Mouse (Mus musculus): ENCODE measurements at regions not wholly inside any gene's neighbourhood (a gene's known extent, or its start where the extent isn't known, plus 50 kb on each side); places are given as distances from the start of the nearest gene placed in this dataset.

DNA sequence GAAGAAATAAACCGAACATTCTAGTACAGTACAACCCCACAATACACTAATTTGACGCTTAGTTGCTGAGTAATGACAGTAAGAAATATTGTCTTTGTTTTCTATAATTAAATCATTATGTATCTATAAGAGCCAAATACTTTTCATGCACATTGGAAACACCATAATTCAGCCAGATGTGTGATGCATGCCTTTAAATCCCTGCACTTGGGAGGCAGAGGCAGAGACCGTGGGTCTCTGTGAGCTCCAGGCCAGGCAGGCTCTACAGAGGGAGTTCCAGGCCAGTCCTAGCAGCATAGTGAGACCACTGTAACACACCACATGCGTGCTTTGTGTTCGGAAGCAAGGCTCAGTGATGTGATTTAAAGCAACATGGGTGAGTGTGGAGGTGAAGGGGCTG lies 208.2 kb downstream of the Uaca start:
- H3K27me3 ChIP-seq (ENCODE audit: insufficient read depth, low read length), result peaks cover 3% of the 10 kb centered on the region; the same call in 1 of the 2 replicates
- H3K4me3 ChIP-seq (ENCODE audit: low read depth, low read length), result no peak overlapping the region

DNA sequence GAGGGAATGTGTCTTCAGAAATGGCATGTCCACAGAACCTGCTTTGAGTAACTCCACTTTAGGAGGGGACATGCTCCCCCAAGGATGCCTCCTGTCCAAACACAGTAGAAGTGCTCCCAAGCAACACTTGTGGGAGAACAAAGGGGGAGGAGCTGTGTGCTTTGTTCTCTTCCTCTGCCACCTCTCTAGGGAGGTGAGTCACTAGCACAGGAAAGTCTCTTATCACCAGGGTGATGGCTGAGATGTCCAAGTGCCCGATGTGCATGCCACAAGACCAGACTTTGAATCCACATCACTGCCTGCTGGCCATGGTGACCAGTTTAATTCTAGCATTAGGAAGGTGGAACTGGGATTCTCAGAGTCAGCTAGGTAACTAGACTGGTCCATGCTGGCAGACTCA lies 214.1 kb downstream of the Uaca start:
- Histone ChIP-seq H3K36me3 (replicated peaks) (no peaks in the 10 kb centered on the region), H3K4me3 (ENCODE audit: low read depth, low read length) (no peak overlapping the region), H3K27me3 (ENCODE audit: insufficient read depth, low read length) (no peaks in the 10 kb centered on the region), H3K4me1 (ENCODE audit: insufficient read depth, low read depth, low read length) (no peaks in the 10 kb centered on the region), H3K9me3 (replicated peaks) (no peaks in the 10 kb centered on the region)
- TF ChIP-seq GATA2 (IDR thresholded peaks at IDR 0.05; ENCODE audit: borderline replicate concordance, low read depth, low read length), result no peak
- TF ChIP-seq GATA1 (IDR thresholded peaks at IDR 0.05; ENCODE audit: borderline replicate concordance, low read length), result no peak
- no peak for TF ChIP-seq TAL1 (conservative IDR thresholded peaks at IDR 0.05; ENCODE audit: low read depth, low read length)
- TF ChIP-seq CTCF (IDR thresholded peaks at IDR 0.05; ENCODE audit: low read depth, low read length), result no peak
- TF ChIP-seq POLR2AphosphoS5 (IDR thresholded peaks at IDR 0.05; ENCODE audit: insufficient replicate concordance, low read depth, low read length), result no peak
- DNase-seq (ENCODE audit: low spot score) (no peak), ATAC-seq (ENCODE audit: extremely low read depth, insufficient number of reproducible peaks, low FRiP score, poor library complexity, severe bottlenecking) (no peak)

More for the DNA sequence above, 208.2 kb downstream of the Uaca start:
- Histone ChIP-seq H3K4me1 (ENCODE audit: insufficient read depth, low read depth, low read length) (no peaks in the 10 kb centered on the region), H3K9me3 (replicated peaks) (no peaks in the 10 kb centered on the region), H3K36me3 (replicated peaks) (no peaks in the 10 kb centered on the region)
- DNase-seq (ENCODE audit: low spot score), result no peak
- TF ChIP-seq TAL1 (conservative IDR thresholded peaks at IDR 0.05; ENCODE audit: low read depth, low read length), result no peak
- TF ChIP-seq CTCF (IDR thresholded peaks at IDR 0.05; ENCODE audit: low read depth, low read length), result no peak
- TF ChIP-seq GATA1 (IDR thresholded peaks at IDR 0.05; ENCODE audit: borderline replicate concordance, low read length), result no peak
- TF ChIP-seq GATA2 (IDR thresholded peaks at IDR 0.05; ENCODE audit: borderline replicate concordance, low read depth, low read length), result no peak
- no peak for TF ChIP-seq POLR2AphosphoS5 (IDR thresholded peaks at IDR 0.05; ENCODE audit: insufficient replicate concordance, low read depth, low read length)
- no peak for ATAC-seq (ENCODE audit: extremely low read depth, insufficient number of reproducible peaks, low FRiP score, poor library complexity, severe bottlenecking)

DNA sequence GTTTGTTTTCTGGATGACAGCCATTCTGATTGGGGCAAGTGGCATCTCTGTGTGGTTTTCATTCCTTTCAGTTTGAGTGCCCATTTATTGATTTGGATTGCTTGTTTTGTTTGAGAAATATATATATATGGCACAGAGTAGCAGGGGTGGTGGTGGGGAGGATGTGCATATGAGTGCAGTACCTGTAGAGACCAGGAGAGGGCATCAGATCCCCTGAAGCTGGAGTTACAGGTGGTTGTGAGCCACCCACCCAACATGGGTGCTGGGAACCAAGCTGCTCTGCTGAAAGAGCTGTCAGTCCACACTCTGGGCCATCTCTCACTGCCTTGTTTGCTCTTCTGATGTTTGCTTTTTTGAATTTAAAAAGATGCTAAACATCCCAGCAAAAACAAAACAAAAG lies 216.7 kb downstream of the Uaca start:
- Histone ChIP-seq H3K9me3 (replicated peaks) (no peaks in the 10 kb centered on the region), H3K27me3 (ENCODE audit: insufficient read depth, low read length) (no peaks in the 10 kb centered on the region), H3K4me1 (ENCODE audit: insufficient read depth, low read depth, low read length) (no peaks in the 10 kb centered on the region), H3K36me3 (replicated peaks) (no peaks in the 10 kb centered on the region), H3K4me3 (ENCODE audit: low read depth, low read length) (no peak overlapping the region)
- no peak for DNase-seq (ENCODE audit: low spot score)
- TF ChIP-seq CTCF (IDR thresholded peaks at IDR 0.05; ENCODE audit: low read depth, low read length) (peak; percentile 28; the same call in 1 of the 2 replicates), TAL1 (conservative IDR thresholded peaks at IDR 0.05; ENCODE audit: low read depth, low read length) (no peak)
- no peak for ATAC-seq (ENCODE audit: extremely low read depth, insufficient number of reproducible peaks, low FRiP score, poor library complexity, severe bottlenecking)

DNA sequence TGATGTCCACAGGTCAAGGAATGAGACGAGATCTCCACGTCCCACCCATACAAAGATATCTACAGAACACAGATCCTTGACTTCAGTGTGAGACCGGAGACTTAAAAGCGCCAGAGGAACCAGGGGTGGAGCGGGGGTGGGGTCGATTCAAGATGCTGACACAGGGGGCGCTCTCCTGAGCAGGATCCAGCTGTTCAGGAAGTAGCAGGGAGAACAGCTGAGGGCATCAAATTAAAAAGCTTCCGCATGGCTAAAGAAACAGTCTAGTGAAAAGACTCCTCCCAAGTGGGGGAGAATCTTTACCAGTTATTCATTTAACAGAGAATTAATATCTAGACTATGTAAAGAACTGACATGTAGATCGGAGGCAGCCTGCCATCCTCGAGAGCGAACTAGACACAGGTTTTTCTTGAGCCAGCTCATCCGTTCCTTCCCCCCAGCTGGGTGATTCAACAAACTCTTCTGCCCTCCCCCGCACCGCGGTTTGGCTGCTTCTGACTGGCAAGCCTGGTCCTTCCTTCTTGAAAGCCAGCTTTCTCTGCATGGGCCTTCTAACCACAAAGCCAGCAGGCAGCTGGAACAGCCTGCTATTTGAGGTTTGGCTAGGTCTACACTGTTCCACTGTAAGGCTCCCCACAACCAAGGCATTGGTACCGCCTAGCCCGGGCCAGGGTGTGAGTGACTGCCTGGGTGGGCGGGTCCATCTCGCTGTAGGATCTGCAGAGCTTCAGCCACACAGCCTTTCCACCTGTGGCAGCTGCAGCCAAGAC lies 218.6 kb downstream of the Uaca start:
- ATAC-seq (ENCODE audit: extremely low read depth, insufficient number of reproducible peaks, low FRiP score, poor library complexity, severe bottlenecking), result no peak
- Histone ChIP-seq H3K36me3 (replicated peaks) (no peaks in the 10 kb centered on the region), H3K27me3 (ENCODE audit: insufficient read depth, low read length) (no peaks in the 10 kb centered on the region; the same call in 1 of the 2 replicates), H3K9me3 (replicated peaks) (no peaks in the 10 kb centered on the region), H3K4me1 (ENCODE audit: insufficient read depth, low read depth, low read length) (no peaks in the 10 kb centered on the region), H3K4me3 (ENCODE audit: low read depth, low read length) (no peak overlapping the region)
- TF ChIP-seq GATA2 (IDR thresholded peaks at IDR 0.05; ENCODE audit: borderline replicate concordance, low read depth, low read length), result no peak
- TF ChIP-seq POLR2AphosphoS5 (IDR thresholded peaks at IDR 0.05; ENCODE audit: insufficient replicate concordance, low read depth, low read length), result no peak
- TF ChIP-seq CTCF (IDR thresholded peaks at IDR 0.05; ENCODE audit: low read depth, low read length), result no peak
- no peak for TF ChIP-seq GATA1 (IDR thresholded peaks at IDR 0.05; ENCODE audit: borderline replicate concordance, low read length)
- no peak for TF ChIP-seq TAL1 (conservative IDR thresholded peaks at IDR 0.05; ENCODE audit: low read depth, low read length)
- no peak for DNase-seq (ENCODE audit: low spot score)

DNA sequence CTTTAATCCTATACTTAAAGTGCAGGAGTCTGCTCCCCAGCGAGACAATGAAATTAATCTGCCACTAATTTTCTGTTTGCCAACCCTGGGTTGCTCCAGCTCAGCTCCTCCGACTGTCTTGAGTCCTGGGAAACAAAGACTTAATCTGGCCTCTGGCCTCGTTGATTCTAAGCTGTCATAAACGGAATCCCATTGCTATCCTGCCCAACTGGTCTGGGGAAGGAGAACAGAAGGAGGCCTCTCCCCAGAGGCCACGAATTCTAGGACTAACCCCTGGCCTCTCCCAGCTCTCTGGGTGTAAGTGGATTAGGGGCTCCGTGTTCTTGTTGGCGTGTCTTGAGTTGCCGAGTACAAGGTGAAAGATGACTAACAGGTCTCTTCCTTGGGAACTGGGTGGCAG lies 219.8 kb downstream of the Uaca start:
- ATAC-seq (ENCODE audit: extremely low read depth, insufficient number of reproducible peaks, low FRiP score, poor library complexity, severe bottlenecking) (no peak), DNase-seq (ENCODE audit: low spot score) (no peak)
- TF ChIP-seq GATA1 (IDR thresholded peaks at IDR 0.05; ENCODE audit: borderline replicate concordance, low read length), result no peak
- no peak for TF ChIP-seq CTCF (IDR thresholded peaks at IDR 0.05; ENCODE audit: low read depth, low read length)
- TF ChIP-seq POLR2AphosphoS5 (IDR thresholded peaks at IDR 0.05; ENCODE audit: insufficient replicate concordance, low read depth, low read length), result no peak
- no peak for TF ChIP-seq TAL1 (conservative IDR thresholded peaks at IDR 0.05; ENCODE audit: low read depth, low read length)
- TF ChIP-seq GATA2 (IDR thresholded peaks at IDR 0.05; ENCODE audit: borderline replicate concordance, low read depth, low read length), result no peak
- no peaks in the 10 kb centered on the region for H3K4me1 ChIP-seq (ENCODE audit: insufficient read depth, low read depth, low read length)
- H3K9me3 ChIP-seq (replicated peaks), result no peaks in the 10 kb centered on the region
- H3K4me3 ChIP-seq (ENCODE audit: low read depth, low read length), result no peak overlapping the region
- H3K36me3 ChIP-seq (replicated peaks), result no peaks in the 10 kb centered on the region
- H3K27me3 ChIP-seq (ENCODE audit: insufficient read depth, low read length), result peaks cover 3% of the 10 kb centered on the region; the same call in 1 of the 2 replicates

DNA sequence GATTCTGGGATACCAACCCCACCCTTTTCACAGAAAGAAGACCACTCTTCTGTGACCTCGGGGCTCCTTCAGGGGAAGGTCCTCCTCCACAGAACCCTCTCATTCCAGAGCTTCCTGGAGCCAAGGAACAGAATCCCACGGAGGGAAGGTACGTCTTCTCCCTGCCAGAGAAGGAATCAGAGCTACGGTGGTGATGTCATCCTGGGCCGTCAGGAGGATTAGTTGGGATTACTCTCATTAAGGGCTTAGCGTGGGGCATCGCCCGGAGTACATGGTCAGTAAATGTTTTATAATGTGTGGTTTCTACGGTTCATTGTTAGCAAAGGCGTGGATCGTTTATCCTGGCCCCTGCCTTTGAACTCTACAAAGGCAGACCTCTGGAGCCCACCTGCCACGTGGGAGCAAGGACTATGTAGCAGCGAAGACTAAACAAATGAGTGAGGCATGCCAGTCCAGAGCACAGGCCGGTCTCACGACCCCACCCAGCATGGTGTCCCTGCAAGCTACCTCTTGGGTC lies 221.1 kb downstream of the Uaca start:
- Histone ChIP-seq H3K9me3 (replicated peaks) (peaks cover 2% of the 10 kb centered on the region; the same call in 1 of the 2 replicates), H3K4me1 (ENCODE audit: insufficient read depth, low read depth, low read length) (no peaks in the 10 kb centered on the region), H3K27me3 (ENCODE audit: insufficient read depth, low read length) (peaks cover 3% of the 10 kb centered on the region; the same call in 1 of the 2 replicates), H3K36me3 (replicated peaks) (no peaks in the 10 kb centered on the region), H3K4me3 (ENCODE audit: low read depth, low read length) (no peak overlapping the region)
- no peak for ATAC-seq (ENCODE audit: extremely low read depth, insufficient number of reproducible peaks, low FRiP score, poor library complexity, severe bottlenecking)
- no peak for DNase-seq (ENCODE audit: low spot score)
- no peak for TF ChIP-seq CTCF (IDR thresholded peaks at IDR 0.05; ENCODE audit: low read depth, low read length)
- no peak for TF ChIP-seq POLR2AphosphoS5 (IDR thresholded peaks at IDR 0.05; ENCODE audit: insufficient replicate concordance, low read depth, low read length)
- no peak for TF ChIP-seq GATA1 (IDR thresholded peaks at IDR 0.05; ENCODE audit: borderline replicate concordance, low read length)
- no peak for TF ChIP-seq GATA2 (IDR thresholded peaks at IDR 0.05; ENCODE audit: borderline replicate concordance, low read depth, low read length)
- no peak for TF ChIP-seq TAL1 (conservative IDR thresholded peaks at IDR 0.05; ENCODE audit: low read depth, low read length)
